Mouse (Mus musculus) midbrain, embryonic 13.5 days (tissue): ENCODE measurements around the gene Olfr479. TPM values are rescaled to one million over a fixed set of nuclear protein-coding genes. Genes with fewer than 3 reads are reported as not detected.
"Not testable (repeated sequence)": the region's sequence is repeated elsewhere in the genome, so short reads cannot be mapped to it uniquely, and the experiment has no call there.

ENCODE experiments used
- ATAC-seq: fragments of 200-750 bp; cut with Nextera tagmentation; 2 replicates; pipeline ENCODE4 v1.8.0; 2017; ENCODE audit warnings: mild to moderate bottlenecking, moderate TSS enrichment, moderate library complexity
- H3K27ac ChIP-seq: fragments of 300-500 bp; sonication (generic); 2 replicates; pipeline ENCODE4 v1.5.1; 2015; ENCODE audit warnings: inconsistent platforms, mild to moderate bottlenecking, moderate library complexity
- H3K27me3 ChIP-seq: fragments of 300-500 bp; sonication (generic); 2 replicates; pipeline ENCODE4 v1.6.1; 2015; ENCODE audit warnings: mild to moderate bottlenecking, inconsistent platforms
- H3K36me3 ChIP-seq: fragments of 300-500 bp; sonication (generic); 2 replicates; pipeline ENCODE4 v1.6.1; 2015; ENCODE audit warnings: mild to moderate bottlenecking, inconsistent platforms
- H3K4me1 ChIP-seq: fragments of 300-500 bp; sonication (generic); replicated peaks from 2 replicates; pipeline ENCODE4 v1.6.1; 2015; ENCODE audit warnings: inconsistent platforms
- H3K4me2 ChIP-seq: fragments of 300-500 bp; sonication (generic); replicated peaks from 2 replicates; pipeline ENCODE4 v1.6.1; 2015; ENCODE audit warnings: moderate library complexity, mild to moderate bottlenecking, inconsistent platforms
- H3K4me3 ChIP-seq: fragments of 300-500 bp; sonication (generic); replicated peaks from 2 replicates; pipeline ENCODE4 v1.5.1; 2015; ENCODE audit warnings: mild to moderate bottlenecking, inconsistent platforms
- H3K9ac ChIP-seq: fragments of 300-500 bp; sonication (generic); replicated peaks from 2 replicates; pipeline ENCODE4 v1.6.1; 2015; ENCODE audit warnings: mild to moderate bottlenecking, inconsistent platforms
- H3K9me3 ChIP-seq: fragments of 300-500 bp; sonication (generic); 2 replicates; pipeline ENCODE4 v1.6.1; 2016; ENCODE audit warnings: mild to moderate bottlenecking, inconsistent platforms
- WGBS: fragments of 180-500 bp; shearing (Covaris S2); methylation state at CpG from one replicate; pipeline ENCODE4 v1.1.7; 2015; 5-methylcytosine and 5-hydroxymethylcytosine counted together
- polyA plus RNA-seq: library from polyadenylated mRNA; unstranded; fragments of >200 nt; fragmentation: Nextera tagmentation; extraction: Ambion mirVana; gene quantifications from 2 replicates; pipeline ENCODE4 v1.2.1, GENCODE M21; 2015

Gene Olfr479
- polyA plus RNA-seq = not detected in 2 replicates

- Histone ChIP-seq H3K27ac (no peak within 1 kb of the TSS), H3K9ac (no peak within 1 kb of the TSS), H3K4me3 (no peak within 1 kb of the TSS), H3K27me3 (no peaks in the 10 kb centered on the region), H3K4me2 (no peak within 1 kb of the TSS), H3K9me3 (no peaks in the 10 kb centered on the region), H3K4me1 (no peaks in the 10 kb centered on the region), H3K36me3 (no peaks in the 10 kb centered on the region)
- 93% methylated on average over 2 of the region's 2 CpGs for WGBS
- ATAC-seq = no peak
Observed at GRCm38 (mm10) chr7:108050393-108050792, at the start of gene Olfr479. Gene Olfr479 (plus strand): TSS chr7:108050693.

GRCm38 (mm10) chr7:108014256-108014655, 36.2 kb upstream of the Olfr479 start:
- H3K9me3 ChIP-seq, ATAC-seq, H3K4me2 ChIP-seq, H3K9ac ChIP-seq, H3K4me1 ChIP-seq, H3K27me3 ChIP-seq, H3K27ac ChIP-seq, H3K4me3 ChIP-seq, H3K36me3 ChIP-seq: not testable (repeated sequence)

GRCm38 (mm10) chr7:108033889-108034288, 16.6 kb upstream of the Olfr479 start, which contains the start of gene Olfr478:
Gene Olfr478 (minus strand): TSS chr7:108033989.
- Histone ChIP-seq H3K4me1 (no peaks in the 10 kb centered on the region), H3K36me3 (no peaks in the 10 kb centered on the region), H3K9ac (no peak within 1 kb of the TSS), H3K27ac (no peak within 1 kb of the TSS), H3K27me3 (no peaks in the 10 kb centered on the region), H3K4me2 (no peak within 1 kb of the TSS), H3K9me3 (no peaks in the 10 kb centered on the region), H3K4me3 (no peak within 1 kb of the TSS)
- 84% methylated on average over 3 of the region's 3 CpGs for WGBS
- ATAC-seq = no peak

GRCm38 (mm10) chr7:108067246-108067645, 16.8 kb downstream of the Olfr479 start, which contains the start of gene Olfr480:
Gene Olfr480 (minus strand): TSS chr7:108067346.
- Histone ChIP-seq H3K27me3 (no peaks in the 10 kb centered on the region), H3K27ac (no peak within 1 kb of the TSS), H3K9me3 (no peaks in the 10 kb centered on the region), H3K9ac (no peak within 1 kb of the TSS), H3K4me2 (no peak within 1 kb of the TSS), H3K36me3 (no peaks in the 10 kb centered on the region), H3K4me1 (no peaks in the 10 kb centered on the region), H3K4me3 (no peak within 1 kb of the TSS)
- 91% methylated on average over 1 of the region's 1 CpGs for WGBS
- no peak for ATAC-seq

- no peaks in the 10 kb centered on the region for H3K36me3 ChIP-seq
- no peaks in the 10 kb centered on the region for H3K27me3 ChIP-seq
- no peak for ATAC-seq
Observed at GRCm38 (mm10) chr7:108079555-108079954, 29.1 kb downstream of the Olfr479 start, which contains the start of gene Olfr481. Gene Olfr481 (plus strand): TSS chr7:108079855.

GRCm38 (mm10) chr7:108097486-108097885, 47.0 kb downstream of the Olfr479 start, which contains the start of gene Olfr482:
Gene Olfr482 (minus strand): TSS chr7:108097586.
- H3K4me3 ChIP-seq = no peak within 1 kb of the TSS
- no peak within 1 kb of the TSS for H3K9ac ChIP-seq
- no peaks in the 10 kb centered on the region for H3K36me3 ChIP-seq
- no peaks in the 10 kb centered on the region for H3K4me1 ChIP-seq
- WGBS = 85% methylated on average over 1 of the region's 1 CpGs
- no peak for ATAC-seq
- H3K4me2 ChIP-seq = no peak within 1 kb of the TSS
- no peaks in the 10 kb centered on the region for H3K27me3 ChIP-seq
- no peak within 1 kb of the TSS for H3K27ac ChIP-seq
- H3K9me3 ChIP-seq = no peaks in the 10 kb centered on the region

More at GRCm38 (mm10) chr7:108079555-108079954, 29.1 kb downstream of the Olfr479 start, which contains the start of gene Olfr481:
- no peak within 1 kb of the TSS for H3K9ac ChIP-seq
- H3K9me3 ChIP-seq = no peaks in the 10 kb centered on the region
- H3K4me3 ChIP-seq = no peak within 1 kb of the TSS
- no peak within 1 kb of the TSS for H3K4me2 ChIP-seq
- H3K4me1 ChIP-seq = no peaks in the 10 kb centered on the region
- no peak within 1 kb of the TSS for H3K27ac ChIP-seq

GRCm38 (mm10) chr7:108100549-108100948, 50.1 kb downstream of the Olfr479 start, which contains the start of gene Olfr483:
Gene Olfr483 (plus strand): TSS chr7:108100849.
- no peak within 1 kb of the TSS for H3K4me3 ChIP-seq
- no peak for ATAC-seq

More at GRCm38 (mm10) chr7:108100549-108100948, 50.1 kb downstream of the Olfr479 start, which contains the start of gene Olfr483:
- WGBS = 90% methylated on average over 1 of the region's 1 CpGs
- Histone ChIP-seq H3K9ac (no peak within 1 kb of the TSS), H3K27me3 (no peaks in the 10 kb centered on the region), H3K36me3 (no peaks in the 10 kb centered on the region), H3K9me3 (no peaks in the 10 kb centered on the region), H3K27ac (no peak within 1 kb of the TSS), H3K4me2 (no peak within 1 kb of the TSS), H3K4me1 (no peaks in the 10 kb centered on the region)

Other genes with a start within 250 kb of the Olfr479 start
- gene Ovch2, start 249.5 kb upstream of the Olfr479 start, polyA plus RNA-seq = not detected in 2 replicates
- gene Olfr467, start 238.4 kb upstream of the Olfr479 start, polyA plus RNA-seq = not detected in 2 replicates
- gene Olfr469, start 225.2 kb upstream of the Olfr479 start, polyA plus RNA-seq = not detected in 2 replicates
- not detected in 2 replicates for gene Olfr470, start 203.2 kb upstream of the Olfr479 start, polyA plus RNA-seq
- gene Olfr472, start 152.8 kb upstream of the Olfr479 start, polyA plus RNA-seq = not detected in 2 replicates
- not detected in 2 replicates for gene Olfr473, start 120.2 kb upstream of the Olfr479 start, polyA plus RNA-seq
- gene Olfr474, start 96.0 kb upstream of the Olfr479 start, polyA plus RNA-seq = not detected in 2 replicates
- gene Olfr476, start 85.9 kb upstream of the Olfr479 start, polyA plus RNA-seq = not detected in 2 replicates
- not detected in 2 replicates for gene Olfr477, start 64.0 kb upstream of the Olfr479 start, polyA plus RNA-seq
- gene Olfr478, start 16.7 kb upstream of the Olfr479 start, polyA plus RNA-seq = not detected in 2 replicates
- gene Olfr480, start 16.7 kb downstream of the Olfr479 start, polyA plus RNA-seq = not detected in 2 replicates
- gene Olfr481, start 29.2 kb downstream of the Olfr479 start, polyA plus RNA-seq = not detected in 2 replicates
- gene Olfr482, start 46.9 kb downstream of the Olfr479 start, polyA plus RNA-seq = 0.08 TPM in 1 of 2 replicates, not detected in the other
- gene Olfr483, start 50.2 kb downstream of the Olfr479 start, polyA plus RNA-seq = not detected in 2 replicates
- gene Olfr484, start 76.8 kb downstream of the Olfr479 start, polyA plus RNA-seq = not detected in 2 replicates
- not detected in 2 replicates for gene Olfr485, start 109.2 kb downstream of the Olfr479 start, polyA plus RNA-seq
- not detected in 2 replicates for gene Olfr486, start 122.0 kb downstream of the Olfr479 start, polyA plus RNA-seq
- not detected in 2 replicates for gene Olfr487, start 163.9 kb downstream of the Olfr479 start, polyA plus RNA-seq
- gene Olfr488, start 207.7 kb downstream of the Olfr479 start, polyA plus RNA-seq = not detected in 2 replicates
- gene Olfr490, start 238.2 kb downstream of the Olfr479 start, polyA plus RNA-seq = not detected in 2 replicates